9 mouse cellular contexts compared by ENCODE assay signal in genomic region chr12:97888801-97889455, GRCm38 (mm10).
DNase-seq lines count a peak whose midpoint lies in the region; ATAC-seq and TF ChIP-seq lines count a peak whose summit lies in the region.
"Had no signal": no experiment of that assay in that cellular context is flagged by ENCODE, and none has a peak within 500 bp of the region (broad histone marks: within the 10 kb centered on the region; RNA-seq: fewer than 3 reads in every experiment).

No protein-coding gene starts in this region.

- H3K4me3 ChIP-seq in heart, embryonic 13.5 days: peak overlapping the region; percentile 13
- 0 out of 2 replicates have a peak overlapping the region, but pooled peaks have one; percentile 6 for H3K4me3 ChIP-seq in forebrain, embryonic 16.5 days (replicated peaks; ENCODE audit: low read length)
- peak overlapping the region; percentile 32 for H3K4me3 ChIP-seq in midbrain, embryonic 10.5 days

- no peak overlapping the region for H3K9ac ChIP-seq in heart, embryonic 13.5 days
- H3K9ac ChIP-seq in forebrain, embryonic 16.5 days (replicated peaks; ENCODE audit: low read depth, low read length): 0 out of 2 replicates have a peak overlapping the region, but pooled peaks have one; percentile 25

- no peak for DNase-seq in heart, postnatal 14 days
- peak; percentile 91 for DNase-seq in brain, embryonic 14.5 days (ENCODE audit: low read depth)
- DNase-seq in midbrain, embryonic 10.5 days (ENCODE audit: low spot score): peak; percentile 28
- no peak for DNase-seq in adrenal gland, postnatal 4 days (ENCODE audit: low spot score in 2 of 2)
- DNase-seq in cerebellum, adult 11 months: no peak
- DNase-seq: gastrocnemius, postnatal 10 days had no signal

- no peaks in the 10 kb centered on the region for H3K9me3 ChIP-seq in heart, embryonic 13.5 days
- no peaks in the 10 kb centered on the region for H3K9me3 ChIP-seq in forebrain, embryonic 16.5 days (ENCODE audit: control insufficient read depth, low read length)
- H3K9me3 ChIP-seq in midbrain, embryonic 10.5 days (replicated peaks): no peaks in the 10 kb centered on the region

- peaks cover 7% of the 10 kb centered on the region for H3K4me1 ChIP-seq in heart, embryonic 13.5 days
- H3K4me1 ChIP-seq in forebrain, embryonic 16.5 days (replicated peaks; ENCODE audit: control insufficient read depth, insufficient read depth, low read length): peaks cover 16% of the 10 kb centered on the region; the same call in 1 of the 2 replicates
- H3K4me1 ChIP-seq in midbrain, embryonic 10.5 days: peaks cover 22% of the 10 kb centered on the region

- TF ChIP-seq CTCF in brain, embryonic 14.5 days (IDR thresholded peaks at IDR 0.05; ENCODE audit: borderline replicate concordance, extremely low read depth, insufficient read depth, insufficient read length): no peak

- intact Hi-C loops in heart, postnatal 14 days (cut with DNase I): no loop called here

- no peaks in the 10 kb centered on the region for H3K36me3 ChIP-seq in heart, embryonic 13.5 days
- no peaks in the 10 kb centered on the region for H3K36me3 ChIP-seq in forebrain, embryonic 16.5 days (ENCODE audit: control insufficient read depth, insufficient read depth)
- no peaks in the 10 kb centered on the region for H3K36me3 ChIP-seq in midbrain, embryonic 10.5 days

- H3K27ac ChIP-seq in heart, embryonic 13.5 days (replicated peaks): no peak overlapping the region
- peak overlapping the region; percentile 80 for H3K27ac ChIP-seq in forebrain, embryonic 16.5 days (ENCODE audit: low read length)
- peak overlapping the region; percentile 69 for H3K27ac ChIP-seq in midbrain, embryonic 10.5 days (replicated peaks)

- no peak for ATAC-seq in heart, embryonic 13.5 days (ENCODE audit: extremely low read depth, insufficient number of reproducible peaks, low FRiP score, low TSS enrichment)
- ATAC-seq in forebrain, embryonic 16.5 days: peak; percentile 88
- no peak for ATAC-seq in cerebellum, adult (ENCODE audit: insufficient number of reproducible peaks, low FRiP score, low TSS enrichment)

- H3K27me3 ChIP-seq in heart, embryonic 13.5 days (replicated peaks): no peaks in the 10 kb centered on the region
- H3K27me3 ChIP-seq in forebrain, embryonic 16.5 days (replicated peaks; ENCODE audit: control insufficient read depth, insufficient read depth, low read length): no peaks in the 10 kb centered on the region
- 0 out of 2 replicates have a peak, but pooled peaks cover 4% of the 10 kb centered on the region for H3K27me3 ChIP-seq in midbrain, embryonic 10.5 days (ENCODE audit: low read depth, poor library complexity, severe bottlenecking)

- peak overlapping the region; percentile 43 for H3K4me2 ChIP-seq in heart, embryonic 13.5 days
- peak overlapping the region; percentile 35 for H3K4me2 ChIP-seq in forebrain, embryonic 16.5 days (ENCODE audit: low read length)

- WGBS in heart, embryonic 13.5 days: 21% methylated on average over 12 of the region's 12 CpGs
- 1% methylated on average over 12 of the region's 12 CpGs for WGBS in forebrain, embryonic 16.5 days
- 17% methylated on average over 12 of the region's 12 CpGs for WGBS in midbrain, embryonic 10.5 days

- no peak for TF ChIP-seq POLR2A in brain, embryonic 14.5 days (IDR thresholded peaks at IDR 0.05; ENCODE audit: borderline replicate concordance, extremely low read depth, insufficient read depth, insufficient read length, poor library complexity, severe bottlenecking)

Comparison
In these comparisons a context has a peak if more than half of its experiments do, and no peak if none do; other contexts are left out.
1. DNase-seq: peak in brain, embryonic 14.5 days (single experiment) and midbrain, embryonic 10.5 days (single experiment); none in heart, postnatal 14 days (0 of 2), adrenal gland, postnatal 4 days (0 of 2) and cerebellum, adult 11 months (single experiment).
2. Peak in every context shown above with its lines, with median percentiles within 50 percentile points of each other: H3K4me3 ChIP-seq.